Mouse (Mus musculus): Measurements from ENCODE around the gene Zfp973. TPM values are rescaled to one million over a fixed set of nuclear protein-coding genes. Genes with fewer than 3 reads are reported as not detected.
"Not testable (repeated sequence)": the region's sequence is repeated elsewhere in the genome, so short reads cannot be mapped to it uniquely, and the experiment has no call there.

The Zfp973 gene
- 6.3 and 10.3 TPM in 2 replicates for polyA plus RNA-seq (2012; ENCODE audit: insufficient read depth, insufficient read length, missing spikeins)

GRCm38 (mm10) chr2:176670222-176670621 lies at the start of gene Zfp973:
Gene Zfp973 (plus strand): TSS chr2:176670522.
- H3K27ac ChIP-seq (ENCODE audit: insufficient read depth, low read depth, low read length); H3K4me1 ChIP-seq (ENCODE audit: control insufficient read depth, insufficient read depth, low read length); H3K4me3 ChIP-seq (ENCODE audit: insufficient read depth, low read length): not testable (repeated sequence)

GRCm38 (mm10) chr2:176636244-176636643 lies 34.1 kb upstream of the Zfp973 start, which contains the start of gene Gm14308:
Gene Gm14308 (minus strand): TSS chr2:176636344.
- not testable (repeated sequence) for H3K27ac ChIP-seq (ENCODE audit: insufficient read depth, low read depth, low read length); H3K4me1 ChIP-seq (ENCODE audit: control insufficient read depth, insufficient read depth, low read length); H3K4me3 ChIP-seq (ENCODE audit: insufficient read depth, low read length)

GRCm38 (mm10) chr2:176708051-176708450 lies 37.7 kb downstream of the Zfp973 start, which contains the start of gene Gm14305:
Gene Gm14305 (plus strand): TSS chr2:176708328.
- peak within 1 kb of the TSS; percentile 64 for H3K4me3 ChIP-seq (ENCODE audit: insufficient read depth, low read length)
- H3K27ac ChIP-seq (ENCODE audit: insufficient read depth, low read depth, low read length); H3K4me1 ChIP-seq (ENCODE audit: control insufficient read depth, insufficient read depth, low read length): not testable (repeated sequence)

Other genes starting within 250 kb of the Zfp973 start
- 11.5 and 13.0 TPM in 2 replicates for gene Gm14435, start 246.9 kb upstream of the Zfp973 start, polyA plus RNA-seq (2012; ENCODE audit: insufficient read depth, insufficient read length, missing spikeins)
- gene Gm14434, start 183.7 kb upstream of the Zfp973 start, polyA plus RNA-seq (2012; ENCODE audit: insufficient read depth, insufficient read length, missing spikeins) = 11.2 and 12.9 TPM in 2 replicates
- gene Zfp967, start 149.5 kb upstream of the Zfp973 start, polyA plus RNA-seq (2012; ENCODE audit: insufficient read depth, insufficient read length, missing spikeins) = not detected in 2 replicates
- gene Gm14308, start 34.2 kb upstream of the Zfp973 start, polyA plus RNA-seq (2012; ENCODE audit: insufficient read depth, insufficient read length, missing spikeins) = 2.6 and 17.2 TPM in 2 replicates
- 2.0 and 8.1 TPM in 2 replicates for gene Gm14305, start 37.8 kb downstream of the Zfp973 start, polyA plus RNA-seq (2012; ENCODE audit: insufficient read depth, insufficient read length, missing spikeins)
- 2.7 and 11.1 TPM in 2 replicates for gene Gm14295, start 128.1 kb downstream of the Zfp973 start, polyA plus RNA-seq (2012; ENCODE audit: insufficient read depth, insufficient read length, missing spikeins)
- gene Gm14408, start 160.6 kb downstream of the Zfp973 start, polyA plus RNA-seq (2012; ENCODE audit: insufficient read depth, insufficient read length, missing spikeins) = not detected in 2 replicates

Measured in bone marrow macrophage, adult 2 months (primary cell).